Mouse (Mus musculus) lung, postnatal 10 days (tissue): ENCODE data around the gene Trpc7.

Experiments used
- DNase-seq: peaks from one replicate; pipeline ENCODE4 v3.0.0; 2021

The Trpc7 gene

DNA sequence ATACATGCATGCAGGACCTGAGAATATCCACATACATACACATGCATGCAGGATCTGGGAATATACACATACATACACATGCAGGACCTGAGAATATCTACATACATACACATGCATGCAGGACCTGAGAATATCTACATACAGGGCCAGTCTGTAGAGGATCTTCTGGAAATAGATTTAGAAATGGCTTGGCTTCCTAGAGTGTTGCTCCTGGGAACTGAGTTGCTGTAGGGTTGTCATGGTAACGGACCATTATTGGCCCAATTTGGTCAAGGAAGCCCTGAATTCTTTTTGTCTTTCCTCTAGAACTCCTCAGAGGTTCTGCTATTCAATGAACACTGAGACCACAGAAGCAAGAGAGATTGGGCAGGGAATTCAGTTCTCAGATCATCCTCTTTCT lies 113.2 kb downstream of the Trpc7 start:
- no peak for DNase-seq

DNA sequence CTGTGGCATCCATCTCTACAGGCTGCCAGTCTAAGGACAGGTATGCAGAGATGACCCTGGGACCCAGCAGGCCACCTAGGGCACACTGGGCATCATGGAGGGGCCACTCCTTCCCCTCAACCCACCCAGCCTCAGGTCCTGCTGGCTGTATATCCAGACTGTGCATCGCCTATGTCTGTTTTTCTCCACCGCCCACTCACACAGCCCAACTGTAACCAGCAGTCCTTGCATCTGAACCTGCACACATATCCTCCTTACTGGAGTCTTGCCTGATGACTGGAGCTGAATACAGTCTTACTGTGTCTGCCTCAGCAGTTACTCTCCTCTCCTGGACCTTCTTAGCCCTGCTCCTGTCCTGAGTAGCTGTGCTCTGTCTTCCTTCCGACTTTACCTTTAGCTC lies 114.1 kb downstream of the Trpc7 start:
- no peak for DNase-seq

DNA sequence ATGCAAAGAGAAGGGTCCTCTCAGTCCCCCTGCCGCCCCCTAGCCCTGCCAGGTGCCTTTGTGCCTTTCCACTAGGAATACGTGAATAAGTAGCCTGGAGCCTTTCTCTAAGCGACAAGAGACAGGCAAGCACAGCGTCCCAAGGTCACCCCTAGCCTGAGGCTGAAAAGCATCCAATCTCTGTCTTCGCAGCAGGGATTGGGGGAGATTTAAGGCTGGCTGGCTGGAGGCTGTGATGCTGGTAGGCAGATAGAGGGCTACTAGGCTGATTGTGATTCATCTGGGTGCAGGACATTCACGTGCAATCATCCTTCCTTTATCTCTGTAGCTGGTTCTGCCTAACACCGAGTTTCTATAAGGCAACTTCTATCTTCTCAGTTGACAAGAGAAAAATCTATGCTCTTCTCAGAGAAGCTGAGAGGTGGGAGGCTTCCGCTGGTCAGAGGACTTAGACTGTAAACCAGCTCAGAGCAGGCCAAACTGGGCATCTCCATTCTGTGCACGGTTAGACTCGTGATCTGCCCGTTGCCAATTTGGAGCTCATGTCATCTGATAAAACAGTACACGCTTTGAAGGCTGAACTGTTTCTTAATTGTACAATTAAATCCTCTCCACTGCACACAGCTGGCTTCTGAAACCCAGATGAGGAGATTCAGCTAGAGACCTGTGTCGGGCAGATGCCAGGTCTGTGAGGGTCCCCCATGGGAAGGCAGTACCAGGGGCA lies 114.9 kb downstream of the Trpc7 start:
- no peak for DNase-seq

DNA sequence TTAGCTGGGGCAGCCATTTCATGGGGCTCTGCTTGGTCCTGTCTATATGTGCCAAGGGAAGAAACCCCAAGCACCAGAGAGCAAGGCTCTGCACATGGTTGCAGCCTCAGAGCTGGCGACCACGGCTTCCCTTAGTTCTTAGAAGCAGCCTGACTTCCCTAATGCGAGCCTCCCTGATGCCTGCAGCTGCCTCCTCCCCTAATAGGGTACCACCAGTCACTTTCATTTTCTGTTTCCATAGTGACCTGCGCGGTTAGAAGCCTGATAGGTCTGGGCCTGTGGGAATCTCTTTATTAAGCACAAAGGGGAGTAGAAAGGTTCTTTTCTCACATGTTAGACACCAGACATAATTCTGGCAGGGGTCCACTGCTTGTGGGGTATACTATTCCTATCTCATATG lies 121.5 kb downstream of the Trpc7 start:
- DNase-seq, result no peak

DNA sequence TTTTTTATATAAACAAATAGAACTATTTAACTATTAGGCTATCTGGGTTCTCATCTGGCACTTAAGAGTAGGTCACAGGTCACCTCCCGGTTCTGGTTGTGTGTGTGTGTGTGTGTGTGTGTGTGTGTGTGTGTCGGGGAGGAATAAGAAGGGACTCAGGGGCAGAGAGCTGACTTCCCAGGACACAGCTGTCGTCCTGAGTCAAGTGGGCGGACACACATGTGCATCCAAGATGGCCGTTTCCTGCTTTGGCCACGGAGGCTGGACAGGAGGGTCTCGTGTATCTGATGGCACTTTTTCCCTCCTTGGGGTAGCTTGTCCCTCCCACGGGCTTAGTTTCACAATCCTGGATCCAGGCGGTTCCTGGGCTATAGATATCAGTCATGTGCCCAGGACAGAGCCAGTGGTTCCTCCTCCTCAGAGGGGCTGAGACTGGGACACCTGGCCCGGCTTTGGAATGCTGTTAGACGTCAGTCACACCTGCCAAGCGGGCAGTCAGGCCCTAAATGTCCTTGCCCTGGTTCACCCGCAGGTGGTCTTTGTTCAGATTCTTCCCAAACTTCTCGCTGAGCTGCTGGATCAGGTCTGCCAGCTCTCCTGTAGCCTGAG lies 122.4 kb downstream of the Trpc7 start:
- no peak for DNase-seq

DNA sequence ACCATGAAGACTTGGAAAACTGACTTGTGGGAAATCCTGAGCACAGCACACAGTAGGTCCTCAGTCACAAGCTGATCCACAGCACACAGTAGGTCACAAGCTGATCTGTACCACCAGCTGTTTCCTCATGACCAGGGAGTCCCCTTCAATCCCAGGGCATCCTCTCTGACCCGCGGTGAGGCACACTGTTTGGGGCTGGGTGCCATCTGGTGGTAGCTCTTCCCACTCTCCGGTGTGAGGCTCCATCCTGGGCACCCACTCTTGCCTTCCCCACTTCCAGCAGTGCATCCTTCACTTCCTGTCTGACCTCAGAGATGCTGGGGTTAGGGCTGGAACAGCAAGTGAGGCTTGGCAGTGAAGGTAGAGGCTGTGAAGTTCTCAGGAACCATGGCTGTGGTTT lies 123.2 kb downstream of the Trpc7 start:
- DNase-seq, result no peak

DNA sequence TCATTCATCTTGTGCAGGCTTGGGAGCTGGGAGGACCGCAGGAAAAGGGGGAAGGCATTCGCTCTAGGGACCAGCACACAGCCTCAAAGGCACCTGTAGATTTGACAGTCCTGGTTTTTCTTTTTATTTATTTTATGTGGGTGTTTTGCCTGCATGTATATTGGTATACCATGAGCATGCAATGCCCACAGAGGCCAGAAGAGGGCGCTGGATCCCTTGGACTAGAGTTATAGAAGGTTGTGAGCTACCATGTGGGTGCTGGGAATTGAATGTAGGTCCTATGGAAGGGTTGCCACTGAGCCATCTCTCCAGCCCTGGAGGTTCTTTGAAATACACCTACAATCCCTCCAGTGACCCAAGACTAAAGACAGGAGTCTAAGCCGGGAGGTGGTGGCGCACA lies 125.0 kb downstream of the Trpc7 start:
- DNase-seq, result no peak

DNA sequence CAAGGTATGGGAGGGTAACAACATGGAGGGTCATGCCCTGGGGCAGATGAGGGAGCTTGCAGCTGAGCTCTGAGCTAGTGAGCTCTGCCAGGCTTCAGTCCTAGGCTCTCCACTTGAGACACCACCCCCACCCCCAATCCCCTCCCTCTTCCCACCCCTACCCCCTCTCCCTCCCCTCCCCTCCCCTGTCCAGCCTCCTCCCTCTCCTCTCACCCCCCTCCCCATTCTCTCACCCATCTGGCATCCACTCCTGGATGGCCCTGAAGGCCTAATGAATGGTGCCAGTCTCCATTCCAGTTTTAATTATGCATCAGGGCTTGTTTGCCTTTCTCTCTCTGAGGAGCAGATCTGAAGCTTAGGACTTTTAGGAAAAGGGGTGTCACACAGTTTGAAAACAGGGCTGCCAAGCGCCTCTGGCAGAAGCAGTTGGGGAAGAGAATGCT lies 125.6 kb downstream of the Trpc7 start:
- no peak for DNase-seq

DNA sequence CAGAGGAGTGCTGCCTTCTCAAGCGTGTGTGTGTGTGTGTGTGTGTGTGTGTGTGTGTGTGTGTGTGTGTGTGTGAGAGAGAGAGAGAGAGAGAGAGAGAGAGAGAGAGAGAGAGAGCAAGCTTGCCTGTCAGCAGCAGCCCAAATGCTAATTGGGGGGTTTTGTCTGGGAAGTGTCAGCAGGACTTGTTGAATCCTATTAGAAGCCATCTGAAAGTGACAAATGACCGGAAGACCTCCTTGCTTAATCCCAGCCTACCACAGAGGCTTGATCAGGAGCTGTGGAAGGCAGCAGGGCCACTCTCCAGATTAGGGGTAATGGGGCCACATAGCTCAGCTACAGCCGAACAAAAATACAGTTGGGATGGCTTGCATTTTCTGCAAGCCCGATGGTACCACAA lies 126.4 kb downstream of the Trpc7 start:
- no peak for DNase-seq

DNA sequence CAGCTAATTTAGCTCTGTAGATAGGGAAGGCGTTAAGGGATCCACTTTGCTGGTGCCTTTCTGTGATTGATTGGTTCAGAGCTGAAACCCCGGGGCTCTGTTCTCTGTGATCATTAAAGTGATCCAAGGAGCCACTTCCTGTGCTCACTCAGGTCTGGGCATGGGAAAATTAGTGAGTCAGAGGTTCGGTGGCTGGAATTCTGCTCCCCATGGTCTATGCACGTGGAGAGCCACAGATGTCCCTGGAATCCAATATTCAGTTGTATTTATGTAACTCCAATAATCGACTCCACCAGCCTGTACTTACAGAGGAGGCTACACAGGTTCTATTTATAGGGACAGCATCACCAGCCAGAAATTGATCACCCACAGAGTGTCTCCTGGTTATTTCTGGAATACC lies 129.6 kb downstream of the Trpc7 start:
- DNase-seq, result no peak

DNA sequence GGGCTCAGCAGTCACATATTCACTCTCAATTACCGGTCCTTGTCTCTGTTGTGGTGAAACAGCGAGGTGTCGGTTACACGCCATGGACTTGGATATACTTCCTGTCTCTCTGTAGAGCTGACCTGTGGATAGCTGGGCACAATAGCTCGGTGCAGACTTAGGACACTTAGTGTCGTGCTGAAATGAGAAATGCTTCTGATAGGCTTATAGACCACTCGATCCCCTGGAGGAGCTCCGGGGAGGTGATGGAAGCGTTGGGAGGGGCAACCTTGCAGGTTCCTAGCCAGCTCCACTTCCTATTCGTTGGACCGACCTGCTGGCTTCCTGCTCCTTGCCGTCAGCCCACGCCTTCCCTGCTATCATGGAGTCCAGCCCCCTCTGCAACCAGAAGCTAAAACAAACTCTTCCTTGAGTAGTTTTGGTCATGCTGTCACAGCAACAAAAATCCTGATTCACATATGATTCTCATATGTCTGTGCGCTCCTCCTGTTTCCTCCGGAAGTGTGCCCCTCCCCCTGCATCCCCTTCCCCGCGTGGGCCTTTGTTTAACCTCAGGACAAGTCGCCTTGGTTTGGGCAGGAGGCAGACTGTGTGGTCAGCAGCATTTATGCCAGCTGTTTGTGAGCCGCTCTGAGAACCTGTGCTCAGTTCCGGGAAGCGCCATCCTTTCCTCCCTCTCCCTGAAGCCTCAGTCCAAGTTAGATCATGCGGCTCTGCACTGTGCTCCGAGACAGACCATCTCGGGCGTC lies 130.3 kb downstream of the Trpc7 start:
- peak; percentile 40 for DNase-seq

DNA sequence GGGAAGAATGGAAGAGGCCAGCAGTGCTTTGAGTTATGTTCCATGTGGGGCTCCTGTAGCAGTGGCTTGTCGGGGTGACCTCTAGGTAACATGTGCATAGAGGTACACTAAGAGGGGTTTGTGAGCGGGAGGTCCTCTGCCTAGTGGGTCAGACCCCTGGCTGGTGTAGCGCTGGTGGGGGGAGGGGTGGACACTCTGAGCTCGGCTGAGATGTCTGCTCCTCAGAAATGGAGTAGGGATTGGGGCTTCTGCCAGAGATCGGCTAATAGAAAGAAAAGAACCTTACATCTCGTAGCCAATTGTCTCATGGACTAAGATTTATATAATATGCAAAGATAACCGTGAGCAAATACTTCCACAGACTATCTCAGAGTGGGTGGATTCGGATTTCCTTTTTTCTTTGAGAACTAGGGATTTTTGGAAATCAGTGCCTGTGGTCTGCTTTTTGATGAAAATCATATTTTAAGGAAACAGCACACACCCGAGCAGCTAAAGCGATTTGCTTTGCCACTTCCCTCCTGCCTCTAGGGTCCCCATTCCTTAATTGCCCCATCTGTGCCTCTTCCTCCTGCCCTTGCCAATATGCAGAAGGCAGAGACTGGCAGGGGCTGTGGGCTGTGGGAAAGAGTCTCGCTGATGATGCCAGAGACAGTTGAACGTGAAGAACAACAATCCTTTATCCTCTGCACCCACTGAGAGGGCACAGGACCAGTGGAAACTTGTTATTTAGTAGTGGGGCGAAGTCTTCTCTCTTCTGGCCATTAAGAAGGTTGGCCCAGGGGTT lies 133.2 kb downstream of the Trpc7 start:
- no peak for DNase-seq

DNA sequence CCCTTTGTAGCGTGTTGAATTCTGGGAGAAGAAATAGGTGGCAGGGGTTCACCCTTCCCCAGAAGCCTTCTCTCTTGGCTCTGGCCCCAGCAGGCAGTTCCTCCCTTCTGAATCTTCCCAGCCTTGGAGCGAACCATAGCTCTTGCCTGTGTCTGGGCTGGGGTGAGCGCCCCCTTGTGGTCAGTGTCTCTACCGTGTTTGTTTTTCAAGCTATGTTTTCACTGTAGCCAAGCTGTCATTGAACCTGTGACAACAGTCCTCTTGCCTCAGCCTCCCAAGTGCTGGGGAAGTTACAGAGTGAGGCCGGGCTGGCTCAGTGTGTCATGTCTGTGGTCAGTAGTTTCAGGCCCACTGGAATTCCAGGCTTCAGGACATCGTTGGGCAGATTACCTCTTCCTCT lies 137.3 kb downstream of the Trpc7 start:
- peak; percentile 87 for DNase-seq

DNA sequence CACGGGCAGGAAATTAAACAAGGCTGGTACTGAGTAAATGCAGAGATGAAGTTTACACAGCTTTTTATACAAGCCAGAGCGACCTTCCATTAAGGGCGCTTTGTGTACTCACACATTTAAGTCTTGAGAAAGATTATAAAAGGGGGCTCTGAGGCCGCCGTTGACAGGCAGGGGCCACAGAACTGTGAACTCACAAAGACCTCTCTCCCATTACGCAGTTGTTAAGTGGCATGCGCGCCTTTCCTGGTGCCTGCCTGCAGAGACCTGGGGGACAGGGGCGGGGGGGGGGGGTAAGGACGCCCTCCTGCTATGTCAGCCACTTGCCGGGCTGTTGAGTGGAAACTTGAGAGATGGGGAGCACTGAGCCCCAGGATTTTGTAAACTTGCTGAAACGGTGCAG lies 138.6 kb downstream of the Trpc7 start:
- no peak for DNase-seq

DNA sequence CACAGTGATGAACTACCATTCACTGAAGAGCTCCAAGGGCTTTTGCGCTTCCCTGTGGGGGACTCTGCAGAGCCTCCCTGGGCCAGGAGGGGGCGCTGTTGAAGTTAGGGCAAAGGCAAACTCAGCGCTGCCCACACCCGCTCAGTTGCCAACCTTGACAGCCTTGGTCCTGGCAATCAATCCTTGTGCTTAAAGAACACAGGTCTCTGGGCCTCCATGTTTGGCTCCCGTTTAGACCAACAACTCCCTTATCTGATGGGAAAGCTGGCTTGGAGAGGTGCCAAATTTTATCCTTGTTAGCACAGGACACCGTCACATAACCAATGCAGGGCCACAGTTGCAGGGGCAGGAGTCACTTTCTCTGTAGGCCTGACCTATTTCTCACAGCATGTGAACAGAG lies 139.9 kb downstream of the Trpc7 start:
- DNase-seq, result peak; percentile 69

DNA sequence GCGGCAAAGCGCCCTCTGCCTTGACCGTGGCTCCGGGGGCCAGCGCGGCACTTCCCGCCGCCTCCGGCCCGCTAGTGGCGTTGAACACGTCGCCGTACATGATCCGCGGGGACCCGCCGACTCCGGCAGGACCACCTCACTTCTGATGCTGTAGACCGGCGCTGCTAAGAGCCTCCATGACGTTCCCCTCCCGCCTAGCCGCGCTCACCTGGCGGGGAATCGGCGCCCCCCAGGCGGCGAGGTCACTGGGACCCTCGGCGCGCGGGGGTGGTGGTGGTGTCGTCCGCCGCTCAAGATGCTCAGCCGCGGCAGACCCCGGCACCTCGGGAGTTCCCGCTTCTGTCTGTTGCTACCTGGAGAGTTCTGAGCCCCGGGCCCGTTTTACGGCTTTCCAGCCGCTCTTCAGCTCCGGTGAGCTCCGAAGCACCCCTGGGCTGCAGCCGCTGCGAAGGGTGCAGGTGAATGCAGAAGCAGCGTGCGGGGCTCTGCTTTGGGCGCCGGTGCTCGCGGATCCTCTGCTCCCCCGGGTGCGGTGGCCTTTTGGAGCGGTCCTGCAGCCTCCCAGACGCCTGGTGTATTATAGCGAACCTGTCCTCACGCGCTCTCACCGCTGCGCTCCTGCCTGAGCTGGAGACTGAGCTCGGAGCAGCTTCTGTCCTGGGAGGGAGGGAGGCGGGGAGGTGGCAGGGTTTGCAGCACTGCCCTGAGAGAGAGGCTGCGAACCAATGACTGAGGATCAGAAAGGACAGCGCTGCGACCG lies 142.4 kb downstream of the Trpc7 start, which contains the start of gene Gm45623:
TSS of gene Gm45623 (minus strand) at position 636 of the 760 bp plus-strand sequence.
- no peak for DNase-seq

DNA sequence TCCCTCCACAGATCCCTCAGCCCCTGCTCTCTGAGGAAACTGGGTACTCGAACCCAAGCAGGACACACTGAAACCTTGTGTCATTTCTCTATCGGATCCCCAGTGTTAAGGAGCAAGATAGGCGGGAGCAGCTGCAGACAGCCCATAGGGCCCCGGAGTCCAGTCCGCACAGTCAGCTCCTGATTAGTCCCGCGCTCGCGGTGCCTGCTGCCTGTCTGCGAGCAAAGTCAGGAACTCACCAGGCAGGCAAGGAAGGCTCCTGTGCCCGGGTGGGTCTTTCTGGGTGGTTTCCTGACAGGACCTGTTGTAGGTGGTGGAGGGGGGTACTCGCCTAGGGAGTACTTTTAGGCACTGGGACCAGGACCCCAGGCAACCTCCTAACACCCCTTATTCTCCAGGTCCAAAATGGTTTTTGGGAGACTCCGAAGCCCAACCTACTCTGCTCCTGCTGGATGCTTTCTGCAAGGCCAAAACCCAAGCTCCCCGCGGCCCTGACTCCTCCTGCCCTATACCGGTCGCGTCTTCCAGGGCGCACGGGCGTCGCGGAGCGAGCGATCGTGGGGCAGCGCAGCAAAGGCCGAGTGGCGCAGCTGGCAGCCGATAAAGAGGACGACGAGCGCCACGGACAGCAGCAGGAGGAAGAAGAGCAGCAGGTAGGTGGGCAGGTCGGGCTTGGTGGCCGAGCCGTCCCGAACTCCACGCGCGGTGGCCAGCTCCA lies 143.2 kb downstream of the Trpc7 start:
- DNase-seq, result no peak

DNA sequence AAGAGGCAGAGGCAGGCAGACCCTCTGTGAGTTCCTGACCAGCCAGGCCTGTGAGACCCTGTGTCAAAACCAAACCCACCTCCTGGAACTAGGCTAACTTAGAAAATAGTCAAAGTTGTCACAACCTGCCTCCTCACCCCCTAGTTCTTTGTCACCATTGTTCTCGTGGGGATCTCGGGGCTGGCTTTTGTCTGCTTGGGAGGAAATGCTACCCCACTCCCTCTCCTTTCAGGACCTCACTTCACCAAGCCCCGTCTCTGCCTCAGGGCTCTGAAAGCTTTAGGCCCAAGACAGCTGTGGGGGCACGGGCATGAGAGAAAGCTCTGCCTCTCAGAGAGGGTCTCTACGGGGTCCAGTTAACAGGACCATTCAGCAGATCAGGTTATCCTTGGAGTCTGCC lies 144.0 kb downstream of the Trpc7 start:
- DNase-seq, result no peak

DNA sequence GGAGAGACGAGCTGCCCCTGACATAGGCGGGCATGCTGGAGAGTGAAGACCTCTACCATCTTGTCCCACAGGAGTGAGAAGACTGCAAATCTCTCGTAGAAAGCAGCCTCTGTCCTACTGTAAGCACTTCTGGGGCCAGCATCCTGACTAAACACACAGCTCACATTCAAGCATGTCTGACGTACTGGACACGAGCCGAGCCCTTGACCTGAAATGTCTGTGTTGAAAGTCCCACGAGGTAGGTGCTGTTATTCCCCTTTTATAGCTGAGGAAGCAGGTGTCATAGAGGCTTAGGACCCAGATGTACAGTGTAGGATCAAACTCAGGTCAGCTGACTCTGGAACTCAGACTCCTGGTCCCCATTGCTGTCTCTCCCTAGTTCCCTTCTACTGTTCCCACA lies 146.4 kb downstream of the Trpc7 start:
- DNase-seq, result no peak

DNA sequence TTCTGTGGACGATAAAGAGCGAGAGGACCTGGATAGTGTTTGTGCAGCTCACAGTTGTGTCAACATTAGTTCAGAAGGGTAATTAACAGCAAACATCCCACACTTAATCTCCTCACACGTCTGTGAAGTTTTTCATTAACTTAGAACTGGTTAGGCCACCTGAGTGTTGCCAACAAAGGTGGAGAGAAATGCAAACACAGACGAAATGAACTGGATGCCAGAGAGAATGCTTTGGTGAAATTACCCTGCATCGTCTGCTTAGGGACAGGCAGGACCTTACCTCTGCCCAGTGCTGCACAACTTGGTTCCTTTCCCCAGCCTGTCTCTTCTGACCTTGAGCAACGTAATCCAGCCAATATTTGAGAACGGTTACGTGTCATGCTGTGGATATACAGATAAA lies 148.2 kb downstream of the Trpc7 start:
- DNase-seq, result peak; percentile 46

DNA sequence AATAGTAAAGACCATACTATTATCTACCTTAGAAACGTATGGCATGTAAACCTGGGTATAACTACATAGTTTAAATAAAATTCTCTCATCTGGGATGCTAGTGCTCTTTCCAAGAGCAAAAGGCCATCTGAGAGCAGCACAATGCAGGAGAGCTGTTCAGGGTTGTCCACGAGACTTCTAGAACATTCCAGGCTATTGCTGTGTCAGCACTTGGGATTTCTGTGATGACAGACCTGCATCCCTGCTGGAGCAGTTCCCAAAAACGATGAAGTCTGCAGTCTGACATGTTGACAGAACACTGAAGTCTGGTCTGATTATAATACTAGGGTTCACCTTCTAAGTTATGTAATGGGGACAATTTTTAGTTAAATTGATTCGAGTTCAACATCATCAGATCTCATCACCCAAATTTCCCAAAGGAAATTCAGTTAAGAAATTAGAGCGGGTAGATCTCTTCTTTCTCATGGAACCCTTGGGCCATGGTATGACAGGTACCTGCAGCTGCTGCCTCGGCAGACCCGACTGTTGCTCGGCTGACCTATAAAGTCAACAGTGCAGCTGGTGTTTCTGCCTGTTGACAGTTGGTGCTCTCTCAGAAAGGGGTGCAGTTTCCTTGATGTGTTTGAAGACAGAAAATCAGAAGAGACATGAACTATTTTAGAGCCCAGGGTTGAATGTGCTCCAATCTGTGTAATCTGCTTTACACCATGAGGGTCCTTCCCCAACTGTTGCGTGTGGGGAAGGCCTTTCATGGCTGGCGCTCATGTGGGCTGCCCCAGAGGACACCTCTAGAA lies 148.9 kb downstream of the Trpc7 start:
- DNase-seq, result no peak
